Mouse (Mus musculus) MEL (cell line): ENCODE results near the gene Dynlt1f. TPM values are rescaled to one million over a fixed set of nuclear protein-coding genes. Genes with fewer than 3 reads are reported as not detected.
"Not testable (repeated sequence)": the region's sequence is repeated elsewhere in the genome, so short reads cannot be mapped to it uniquely, and the experiment has no call there.

Source experiments
- DNase-seq: peaks from one replicate; pipeline ENCODE4 v3.0.0; 2011; ENCODE audit warnings: low read depth, low spot score
- H3K27ac ChIP-seq: 2 replicates; pipeline ENCODE4 v1.5.1; 2012; ENCODE audit warnings: low read depth, mild to moderate bottlenecking, control low read depth, low read length, moderate library complexity; ENCODE audit not compliant: control insufficient read depth
- H3K27me3 ChIP-seq, 2 experiments: fragments of 150-350 bp in 1 of 2; sonication (generic) in 1 of 2; 2 replicates each; pipeline ENCODE4 v1.6.1; 2012; ENCODE audit warnings: low read length in 2 of 2, mild to moderate bottlenecking in 2 of 2, improper control_type of control experiment in 1 of 2, moderate library complexity in 1 of 2; ENCODE audit not compliant: insufficient read depth in 2 of 2, control insufficient read depth in 1 of 2
- H3K36me3 ChIP-seq, 2 experiments: 2 replicates each; pipeline ENCODE4 v1.6.1; 2012 to 2014; ENCODE audit warnings: low read length in 2 of 2, improper control_type of control experiment in 1 of 2, inconsistent platforms in 1 of 2, mild to moderate bottlenecking in 1 of 2; ENCODE audit not compliant: insufficient read depth in 2 of 2, control insufficient read depth in 1 of 2
- H3K4me1 ChIP-seq, 2 experiments: fragments of 150-350 bp in 1 of 2; sonication (generic) in 1 of 2; 2 replicates each; pipeline ENCODE4 v1.6.1; 2012; ENCODE audit warnings: low read length in 2 of 2, improper control_type of control experiment in 1 of 2, mild to moderate bottlenecking in 1 of 2; ENCODE audit not compliant: insufficient read depth in 2 of 2, control insufficient read depth in 1 of 2
- H3K4me3 ChIP-seq, 2 experiments: fragments of 150-350 bp in 1 of 2; sonication (generic) in 1 of 2; 2 replicates each; pipeline ENCODE4 v1.5.1; 2012; ENCODE audit warnings: low read depth in 2 of 2, low read length in 2 of 2, mild to moderate bottlenecking in 2 of 2, moderate library complexity in 2 of 2, control low read depth in 1 of 2, improper control_type of control experiment in 1 of 2; ENCODE audit not compliant: control insufficient read depth in 1 of 2, insufficient read depth in 1 of 2
- H3K79me2 ChIP-seq: 2 replicates; pipeline ENCODE4 v1.6.1; 2012; ENCODE audit warnings: mild to moderate bottlenecking, low read length, moderate library complexity; ENCODE audit not compliant: control insufficient read depth, poor library complexity, insufficient read depth
- H3K9ac ChIP-seq: 2 replicates; pipeline ENCODE4 v1.6.1; 2012; ENCODE audit warnings: low read depth, mild to moderate bottlenecking, control low read depth, low read length, moderate library complexity; ENCODE audit not compliant: control insufficient read depth, poor library complexity, severe bottlenecking
- H3K9me3 ChIP-seq: fragments of 150-350 bp; sonication (generic); replicated peaks from 2 replicates; pipeline ENCODE4 v1.6.1; 2012; ENCODE audit warnings: mild to moderate bottlenecking, low read length, improper control_type of control experiment, moderate library complexity; ENCODE audit not compliant: insufficient read depth
- polyA plus RNA-seq, 2 experiments: library from polyadenylated mRNA; stranded (reverse) in 1 of 2; unstranded in 1 of 2; fragments of >175 nt in 1 of 2; fragments of >200 nt in 1 of 2; gene quantifications; 2 replicates each; pipeline versions ENCODE4 v1.2.1 to v1.2.4; 2012; ENCODE audit warnings: low replicate concordance in 2 of 2, low read depth in 1 of 2; ENCODE audit not compliant: insufficient read length in 2 of 2, insufficient read depth in 1 of 2, missing spikeins in 1 of 2
- total RNA-seq: library from RNA; depleted of rRNA; stranded (reverse); fragments of 300-350 nt; gene quantifications from 2 replicates; pipeline ENCODE4 v1.2.3, GENCODE M21; 2012

Gene Dynlt1f
- total and polyA plus RNA-seq, 3 experiments, result 108 to 148 TPM; not detected in 1

GRCm38 (mm10) chr17:6644210-6644609, 11.5 kb downstream of the Dynlt1f start:
- H3K9ac ChIP-seq, H3K79me2 ChIP-seq, H3K4me1 ChIP-seq, H3K36me3 ChIP-seq, H3K27ac ChIP-seq, DNase-seq, H3K27me3 ChIP-seq, H3K9me3 ChIP-seq, H3K4me3 ChIP-seq: not testable (repeated sequence)

GRCm38 (mm10) chr17:6640771-6641429, 14.8 kb downstream of the Dynlt1f start:
- not testable (repeated sequence) for H3K36me3 ChIP-seq, H3K27ac ChIP-seq, H3K4me3 ChIP-seq, H3K4me1 ChIP-seq, H3K9ac ChIP-seq, H3K9me3 ChIP-seq, DNase-seq, H3K79me2 ChIP-seq, H3K27me3 ChIP-seq

GRCm38 (mm10) chr17:6640044-6640637, 15.6 kb downstream of the Dynlt1f start:
- not testable (repeated sequence) for DNase-seq, H3K9me3 ChIP-seq

GRCm38 (mm10) chr17:6639486-6639885, 16.2 kb downstream of the Dynlt1f start:
- DNase-seq, H3K4me3 ChIP-seq, H3K36me3 ChIP-seq, H3K79me2 ChIP-seq, H3K4me1 ChIP-seq, H3K9me3 ChIP-seq, H3K27ac ChIP-seq, H3K9ac ChIP-seq, H3K27me3 ChIP-seq: not testable (repeated sequence)

More at GRCm38 (mm10) chr17:6640044-6640637, 15.6 kb downstream of the Dynlt1f start:
- H3K27ac ChIP-seq, H3K36me3 ChIP-seq, H3K9ac ChIP-seq, H3K27me3 ChIP-seq, H3K79me2 ChIP-seq, H3K4me1 ChIP-seq, H3K4me3 ChIP-seq: not testable (repeated sequence)

- H3K4me1 ChIP-seq, H3K4me3 ChIP-seq, H3K27me3 ChIP-seq, DNase-seq, H3K9me3 ChIP-seq, H3K79me2 ChIP-seq, H3K36me3 ChIP-seq, H3K27ac ChIP-seq, H3K9ac ChIP-seq: not testable (repeated sequence)
Observed at GRCm38 (mm10) chr17:6638444-6638843, 17.3 kb downstream of the Dynlt1f start.

GRCm38 (mm10) chr17:6637434-6637833, 18.3 kb downstream of the Dynlt1f start:
- DNase-seq, result not testable (repeated sequence)

More at GRCm38 (mm10) chr17:6637434-6637833, 18.3 kb downstream of the Dynlt1f start:
- H3K9ac ChIP-seq, H3K9me3 ChIP-seq, H3K4me3 ChIP-seq, H3K79me2 ChIP-seq, H3K4me1 ChIP-seq, H3K36me3 ChIP-seq, H3K27me3 ChIP-seq, H3K27ac ChIP-seq: not testable (repeated sequence)
